ENCODE assay signal across 18 mouse cellular contexts in genomic region chr5:78474041-78474440, GRCm38 (mm10).
"Had no signal": no experiment of that assay in that cellular context is flagged by ENCODE, and none has a peak within 500 bp of the region (broad histone marks: within the 10 kb centered on the region; RNA-seq: fewer than 3 reads in every experiment).

No protein-coding gene starts in this region.

- H3K4me2 ChIP-seq: lung, embryonic 15.5 days; midbrain, embryonic 11.5 days; neural tube, embryonic 12.5 days; stomach, embryonic 15.5 days had no signal

- ATAC-seq: liver, postnatal 0 days; lung, postnatal 0 days; midbrain, embryonic 16.5 days had no signal

- H3K36me3 ChIP-seq: lung, embryonic 15.5 days; neural tube, embryonic 12.5 days; stomach, embryonic 15.5 days had no signal

- H3K4me1 ChIP-seq: lung, embryonic 15.5 days; neural tube, embryonic 12.5 days; stomach, embryonic 15.5 days had no signal

- DNase-seq: liver, postnatal 0 days; lung, adult 2 months; lung, postnatal 14 days; lung, postnatal 36 days; midbrain, embryonic 14.5 days; right cerebral cortex, postnatal 14 days; thymus, adult 2 months; thymus, postnatal 25 days; thymus, postnatal 4 days had no signal

- H3K27me3 ChIP-seq: lung, embryonic 15.5 days; neural tube, embryonic 12.5 days; stomach, embryonic 15.5 days had no signal

- H3K9me3 ChIP-seq: lung, embryonic 15.5 days; neural tube, embryonic 12.5 days; stomach, embryonic 15.5 days had no signal

- H3K27ac ChIP-seq: lung, embryonic 15.5 days; macrophage; neural tube, embryonic 12.5 days; stomach, embryonic 15.5 days; stomach, postnatal 0 days had no signal

- H3K9ac ChIP-seq: liver, postnatal 0 days; lung, embryonic 15.5 days; neural tube, embryonic 12.5 days; stomach, embryonic 15.5 days had no signal

- H3K4me3 ChIP-seq: lung, embryonic 15.5 days; myocyte; neural tube, embryonic 12.5 days; stomach, embryonic 15.5 days had no signal
